Mouse (Mus musculus) CH12.LX (cell line): Measurements from ENCODE around the gene Olfr16. TPM values are rescaled to one million over a fixed set of nuclear protein-coding genes. Genes with fewer than 3 reads are reported as not detected.
A peak's percentile ranks its signal among the peaks of the same experiment; 100 is the strongest.

Experiments
- DNase-seq: peaks from one replicate; pipeline ENCODE4 v3.0.0-alpha.2; 2013; ENCODE audit errors: extremely low read depth
- H3K27ac ChIP-seq: 2 replicates; pipeline ENCODE4 v1.5.1; 2012; ENCODE audit warnings: low read depth, mild to moderate bottlenecking, control low read depth, moderate library complexity; ENCODE audit not compliant: insufficient read depth
- H3K27me3 ChIP-seq: replicated peaks from 2 replicates; pipeline ENCODE3; 2012; ENCODE audit warnings: inconsistent platforms
- H3K36me3 ChIP-seq, 2 experiments: replicated peaks in 1 of 2; 2 replicates each; pipeline versions ENCODE3 to v1.6.1; 2012; ENCODE audit warnings: inconsistent platforms in 1 of 2, low read length in 1 of 2, mild to moderate bottlenecking in 1 of 2, mixed read lengths in 1 of 2, moderate library complexity in 1 of 2; ENCODE audit not compliant: control insufficient read depth in 1 of 2, insufficient read depth in 1 of 2
- H3K4me1 ChIP-seq, 2 experiments: 2 replicates each; pipeline ENCODE4 v1.6.1; 2012; ENCODE audit warnings: inconsistent platforms in 1 of 2, moderate library complexity in 1 of 2; ENCODE audit not compliant: insufficient read depth in 2 of 2, control insufficient read depth in 1 of 2
- H3K4me2 ChIP-seq: 2 replicates; pipeline ENCODE4 v1.6.1; 2012; ENCODE audit warnings: low read depth, mild to moderate bottlenecking, control low read depth; ENCODE audit not compliant: poor library complexity, insufficient read depth, severe bottlenecking
- H3K4me3 ChIP-seq, 3 experiments: fragments of 150-350 bp in 1 of 3; sonication (generic) in 1 of 3; replicated peaks in 1 of 3; 2 replicates each; pipeline versions ENCODE3 to v1.5.1; 2011 to 2012; ENCODE audit warnings: low read depth in 2 of 3, low read length in 2 of 3, mild to moderate bottlenecking in 2 of 3, moderate library complexity in 2 of 3, control low read depth in 1 of 3, improper control_type of control experiment in 1 of 3, inconsistent platforms in 1 of 3, mixed read lengths in 1 of 3; ENCODE audit not compliant: poor library complexity in 1 of 3
- H3K79me2 ChIP-seq: replicated peaks from 2 replicates; pipeline ENCODE4 v1.6.1; 2012; ENCODE audit warnings: mild to moderate bottlenecking, moderate library complexity; ENCODE audit not compliant: control insufficient read depth, poor library complexity, insufficient read depth, severe bottlenecking; ENCODE audit errors: extremely low read depth
- H3K9ac ChIP-seq: 2 replicates; pipeline ENCODE4 v1.6.1; 2012; ENCODE audit warnings: low read depth, mild to moderate bottlenecking, control low read depth, moderate library complexity; ENCODE audit not compliant: insufficient read depth
- H3K9me3 ChIP-seq: replicated peaks from 2 replicates; pipeline ENCODE3; 2012; ENCODE audit warnings: low read length, inconsistent platforms, mixed read lengths
- CHD1 ChIP-seq: IDR thresholded peaks from 2 replicates; pipeline ENCODE4 v1.6.1; 2012; ENCODE audit warnings: low read depth, low read length, improper control_type of control experiment, inconsistent platforms
- CHD2 ChIP-seq: IDR thresholded peaks from 2 replicates; pipeline ENCODE4 v1.6.1; 2011; ENCODE audit warnings: low read length, improper control_type of control experiment
- CTCF ChIP-seq, 2 experiments: IDR thresholded peaks in 1 of 2; conservative IDR thresholded peaks in 1 of 2; 2 replicates each; pipeline ENCODE4 v1.5.1; 2011 to 2012; ENCODE audit warnings: low read depth in 2 of 2, low read length in 2 of 2, improper control_type of control experiment in 1 of 2, inconsistent platforms in 1 of 2, mild to moderate bottlenecking in 1 of 2, moderate library complexity in 1 of 2
- ELF1 ChIP-seq: IDR thresholded peaks from 2 replicates; pipeline ENCODE4 v1.6.1; 2014; ENCODE audit warnings: low read depth, mild to moderate bottlenecking, inconsistent platforms, low read length, improper control_type of control experiment
- EP300 ChIP-seq: IDR thresholded peaks from 2 replicates; pipeline ENCODE4 v1.6.1; 2011; ENCODE audit warnings: low read length, improper control_type of control experiment
- ETS1 ChIP-seq: conservative IDR thresholded peaks from 2 replicates; pipeline ENCODE4 v1.6.1; 2012; ENCODE audit warnings: low read depth, mild to moderate bottlenecking, inconsistent platforms, low read length, improper control_type of control experiment, moderate library complexity
- GABPA ChIP-seq: IDR thresholded peaks from 2 replicates; pipeline ENCODE4 v1.6.1; 2012; ENCODE audit warnings: low read depth, low read length, improper control_type of control experiment, inconsistent platforms; ENCODE audit not compliant: insufficient replicate concordance
- JUND ChIP-seq: conservative IDR thresholded peaks from 2 replicates; pipeline ENCODE4 v1.6.1; 2011; ENCODE audit warnings: low read depth, low read length, improper control_type of control experiment
- KAT2A ChIP-seq: IDR thresholded peaks from 2 replicates; pipeline ENCODE4 v1.6.1; 2012; ENCODE audit warnings: low read length, improper control_type of control experiment, inconsistent platforms; ENCODE audit not compliant: insufficient replicate concordance
- MAFK ChIP-seq: IDR thresholded peaks from 2 replicates; pipeline ENCODE4 v1.6.1; 2011; ENCODE audit warnings: low read length, improper control_type of control experiment; ENCODE audit not compliant: insufficient replicate concordance
- MEF2A ChIP-seq: IDR thresholded peaks from 2 replicates; pipeline ENCODE4 v1.6.1; 2014; ENCODE audit warnings: low read depth, mild to moderate bottlenecking, inconsistent platforms, low read length, improper control_type of control experiment, borderline replicate concordance
- MXI1 ChIP-seq: IDR thresholded peaks from 2 replicates; pipeline ENCODE4 v1.6.1; 2011; ENCODE audit warnings: mild to moderate bottlenecking, low read depth, low read length, improper control_type of control experiment
- MYC ChIP-seq: IDR thresholded peaks from 2 replicates; pipeline ENCODE4 v1.6.1; 2011; ENCODE audit warnings: low read depth, mild to moderate bottlenecking, improper control_type of control experiment, low read length
- NELFE ChIP-seq: IDR thresholded peaks from 2 replicates; pipeline ENCODE4 v1.6.1; 2011; ENCODE audit warnings: low read depth, low read length, improper control_type of control experiment
- NRF1 ChIP-seq: IDR thresholded peaks from 2 replicates; pipeline ENCODE4 v1.6.1; 2014; ENCODE audit warnings: low read depth, mild to moderate bottlenecking, inconsistent platforms, low read length, improper control_type of control experiment, moderate library complexity
- POLR2AphosphoS2 ChIP-seq: IDR thresholded peaks from 2 replicates; pipeline ENCODE4 v1.6.1; 2011; ENCODE audit warnings: low read depth, low read length, improper control_type of control experiment
- RAD21 ChIP-seq: IDR thresholded peaks from 2 replicates; pipeline ENCODE4 v1.6.1; 2011; ENCODE audit warnings: low read depth, mild to moderate bottlenecking, low read length, improper control_type of control experiment, moderate library complexity
- SMC3 ChIP-seq: IDR thresholded peaks from 2 replicates; pipeline ENCODE4 v1.6.1; 2011; ENCODE audit warnings: low read depth, low read length, improper control_type of control experiment
- TBP ChIP-seq: conservative IDR thresholded peaks from 2 replicates; pipeline ENCODE4 v1.6.1; 2011; ENCODE audit warnings: low read depth, low read length, improper control_type of control experiment
- ZC3H11A ChIP-seq: IDR thresholded peaks from 2 replicates; pipeline ENCODE4 v1.6.1; 2012; ENCODE audit warnings: low read depth, mild to moderate bottlenecking, inconsistent platforms, low read length, improper control_type of control experiment
- ZMIZ1 ChIP-seq: IDR thresholded peaks from 2 replicates; pipeline ENCODE4 v1.6.1; 2012; ENCODE audit warnings: low read depth, mild to moderate bottlenecking, inconsistent platforms, low read length, improper control_type of control experiment
- ZNF384 ChIP-seq: IDR thresholded peaks from 2 replicates; pipeline ENCODE4 v1.6.1; 2012; ENCODE audit warnings: low read depth, low read length, improper control_type of control experiment, inconsistent platforms
- dilution Hi-C: fragments of 300-500 bp; cut with MboI; formaldehyde crosslinking; loops from 2 replicates; pipeline ENCODE4 v1.14.3; 2020; ENCODE audit warnings: low sequenced_read_pairs; ENCODE audit not compliant: extremely low pct_unique_long_range_greater_than_20kb, extremely low pct_ligation_motif_present
- in situ Hi-C: fragments of 300-500 bp; cut with MboI; formaldehyde crosslinking; loops from 3 replicates; pipeline ENCODE4 v1.14.3; 2019; ENCODE audit warnings: low sequenced_read_pairs, low pct_ligation_motif_present, low pct_unique_long_range_greater_than_20kb, mixed read lengths
- polyA plus RNA-seq: library from polyadenylated mRNA; unstranded; fragments of >175 nt; gene quantifications from 2 replicates; pipeline ENCODE4 v1.2.1, GENCODE M21; 2012; ENCODE audit warnings: low read depth; ENCODE audit not compliant: insufficient read length
- total RNA-seq, 2 experiments: library from RNA; depleted of rRNA; stranded (reverse); fragments of 300-350 nt in 1 of 2; fragments of >200 nt in 1 of 2; gene quantifications; 2 replicates each; pipeline ENCODE4 v1.2.3; 2012 to 2014

Olfr16 gene
- total and polyA plus RNA-seq, 3 experiments = not detected

- TF ChIP-seq MXI1 (no peak), ZC3H11A (no peak), ZNF384 (no peak), ELF1 (no peak), MEF2A (no peak), CHD2 (no peak), EP300 (peak; percentile 38; the same call in 1 of the 2 replicates)
Measured at GRCm38 (mm10) chr1:172955376-172955775, 5.2 kb downstream of the Olfr16 start (continued).

GRCm38 (mm10) chr1:172960452-172960851 is 10.2 kb downstream of the Olfr16 start:
- no peaks in the 10 kb centered on the region for H3K79me2 ChIP-seq
- no peaks in the 10 kb centered on the region for H3K27me3 ChIP-seq
- H3K9ac ChIP-seq = no peak overlapping the region
- no peak overlapping the region for H3K4me2 ChIP-seq
- H3K4me1 ChIP-seq = peaks cover 3 to 11% of the 10 kb centered on the region in 2 experiments
- TF ChIP-seq POLR2AphosphoS2 (no peak), RAD21 (no peak), JUND (no peak), ETS1 (no peak), ZNF384 (no peak), SMC3 (no peak), CHD1 (no peak), KAT2A (no peak), MAFK (no peak), TBP (no peak), CTCF (conservative IDR thresholded peaks at IDR 0.05 in 1 of 2, IDR thresholded peaks at IDR 0.05 in 1 of 2; ENCODE audit: low read depth in 2 of 2, low read length in 2 of 2) (no peak), NRF1 (no peak), ELF1 (no peak), MEF2A (no peak), NELFE (no peak), GABPA (no peak), MYC (no peak), ZMIZ1 (no peak)
- H3K9me3 ChIP-seq = no peaks in the 10 kb centered on the region
- DNase-seq = no peak
- in situ Hi-C loops = no loop called here
- H3K27ac ChIP-seq = no peak overlapping the region
- dilution Hi-C loops = no loop called here
- no peaks in the 10 kb centered on the region for H3K36me3 ChIP-seq
- H3K4me3 ChIP-seq = no peak overlapping the region
